Mouse (Mus musculus) gastrocnemius, adult 18-20 months (tissue): ENCODE results near the gene Rplp0. TPM values are rescaled to one million over a fixed set of nuclear protein-coding genes. Genes with fewer than 3 reads are reported as not detected.
A peak's percentile ranks its signal among the peaks of the same experiment; 100 is the strongest.
"Not testable (repeated sequence)": the region's sequence is repeated elsewhere in the genome, so short reads cannot be mapped to it uniquely, and the experiment has no call there.

ENCODE experiments used
- DNase-seq: peaks from one replicate; pipeline ENCODE4 v3.0.0; 2021; ENCODE audit warnings: low spot score
- long read RNA-seq, 2 experiments: library from polyadenylated mRNA; stranded (forward); transcript quantifications; one replicate each; pipeline ENCODE4 v2.0.0; 2021
- total RNA-seq, 2 experiments: library from RNA; stranded (reverse); gene quantifications; 2 replicates each; pipeline ENCODE4 v1.2.3; 2021

Gene Rplp0
- 100 to 1,000 TPM; 617 to 621 TPM for total RNA-seq
- long read RNA-seq, experiment 1, transcript Rplp0-201 (7 exons, 1,358 nt): major isoform, 682 of 736 reads
- long read RNA-seq, experiment 1, partial matches to known transcripts: 54 of 736 reads
- long read RNA-seq, experiment 1, other reads (novel, unspliced or antisense): 0 of 736 reads
- long read RNA-seq, experiment 2, transcript Rplp0-201 (7 exons, 1,358 nt): major isoform, 712 of 781 reads
- long read RNA-seq, experiment 2, partial matches to known transcripts: 68 of 781 reads
- long read RNA-seq, experiment 2, other reads (novel, unspliced or antisense): 1 of 781 reads

DNA sequence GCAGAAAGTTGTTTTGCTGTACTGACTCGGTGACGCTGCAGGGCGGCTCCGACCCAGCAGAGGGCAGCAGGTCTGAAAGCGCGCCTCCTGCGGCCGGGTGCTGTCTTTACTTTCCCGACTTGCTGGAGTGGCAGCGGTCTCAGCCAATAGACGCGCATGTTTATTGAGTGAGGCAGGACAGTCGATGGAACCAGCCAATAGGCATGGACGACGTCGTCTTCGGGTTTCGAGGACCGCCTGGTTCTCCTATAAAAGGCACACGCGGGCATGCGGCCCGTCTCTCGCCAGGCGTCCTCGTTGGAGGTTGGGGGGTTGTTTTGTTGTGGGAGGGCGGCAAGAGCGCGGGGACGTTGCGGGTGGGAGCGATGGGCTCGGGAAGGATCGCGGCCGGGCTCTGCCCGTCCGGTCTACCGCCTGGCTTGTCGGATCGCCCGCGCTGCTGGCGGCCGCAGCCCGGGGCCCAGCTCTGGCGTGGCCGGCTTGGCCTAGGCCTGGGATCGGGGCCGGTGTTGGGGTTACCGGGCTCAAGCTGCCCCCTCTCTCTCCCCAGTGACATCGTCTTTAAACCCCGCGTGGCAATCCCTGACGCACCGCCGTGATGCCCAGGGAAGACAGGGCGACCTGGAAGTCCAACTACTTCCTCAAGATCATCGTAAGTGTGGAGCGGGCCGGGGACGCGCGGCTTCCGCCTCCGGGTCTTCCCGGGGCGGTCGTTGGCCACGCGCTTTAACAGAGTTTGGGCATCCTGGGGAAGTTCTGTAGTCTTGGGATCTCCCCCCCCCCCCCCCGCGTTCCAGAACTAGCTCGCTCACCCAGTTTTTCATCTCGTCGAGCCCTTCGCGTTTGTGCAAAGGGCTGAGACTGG is at the start of gene Rplp0:
Gene Rplp0 (plus strand): TSS at position 231 of the 865 bp plus-strand sequence.
- peak; percentile 100 for DNase-seq

DNA sequence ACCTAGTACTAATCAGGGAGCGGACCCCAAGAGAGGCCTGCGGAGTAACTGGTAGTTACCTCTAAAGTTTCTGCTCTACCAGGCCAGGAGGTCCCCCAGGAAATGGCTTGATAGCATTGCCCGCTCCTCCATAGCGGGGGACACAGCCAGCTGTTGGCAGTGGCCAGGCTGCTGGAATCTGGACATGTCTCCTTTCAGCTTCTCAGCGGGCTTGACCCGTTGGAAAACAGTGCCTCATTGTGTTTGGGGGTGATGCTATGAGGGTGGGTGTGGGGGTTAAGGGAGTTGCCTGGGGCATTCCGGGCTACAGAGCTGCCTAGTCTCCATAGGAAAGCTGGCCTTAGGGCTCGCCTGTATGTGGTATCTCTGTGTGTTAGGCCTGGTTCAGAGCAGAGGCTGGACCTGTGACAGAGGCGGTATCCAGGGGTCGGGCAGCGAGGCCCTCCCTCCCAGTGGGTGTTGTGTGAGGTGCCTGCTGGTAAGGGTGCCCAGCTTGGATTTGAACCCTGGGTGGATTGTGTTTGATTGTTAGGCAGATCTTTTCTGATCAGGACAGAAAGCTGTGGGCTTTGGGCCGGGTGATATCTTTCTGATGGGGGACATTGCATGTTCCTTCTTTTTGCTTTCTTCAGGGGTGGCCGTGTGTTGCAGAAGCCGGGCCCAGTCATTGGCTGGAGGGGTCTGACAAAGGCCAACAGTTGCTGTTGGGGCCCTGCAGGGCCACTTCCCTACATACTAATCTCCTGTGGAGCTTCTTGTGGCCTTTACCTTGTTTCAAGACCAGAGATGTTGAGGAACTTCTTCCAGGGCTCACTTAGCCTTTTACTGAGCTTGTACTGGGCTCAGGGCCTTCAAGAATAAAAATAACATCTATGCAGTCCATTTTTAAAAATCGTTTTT is 49.2 kb upstream of the Rplp0 start:
- DNase-seq: no peak

DNA sequence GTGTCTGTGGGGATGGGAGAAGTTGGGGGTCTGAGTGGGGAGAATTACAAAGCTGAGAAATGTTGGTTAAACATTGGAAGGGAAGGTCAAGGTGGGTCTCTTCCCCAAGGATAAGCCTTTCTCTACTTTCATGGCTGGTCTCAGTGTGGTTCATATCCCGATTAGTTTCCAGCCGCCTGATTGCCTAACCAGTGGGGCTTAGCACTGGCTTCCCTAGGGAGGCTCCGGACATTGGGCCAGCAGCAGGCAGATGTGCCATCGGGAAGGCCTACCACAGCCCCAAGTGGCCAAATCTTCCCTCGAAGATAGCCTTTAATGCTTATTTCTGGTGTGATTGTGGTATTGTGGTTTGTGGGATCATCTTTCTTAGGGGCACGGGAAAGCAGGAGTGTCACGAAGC is 46.9 kb upstream of the Rplp0 start:
- DNase-seq: peak; percentile 43

DNA sequence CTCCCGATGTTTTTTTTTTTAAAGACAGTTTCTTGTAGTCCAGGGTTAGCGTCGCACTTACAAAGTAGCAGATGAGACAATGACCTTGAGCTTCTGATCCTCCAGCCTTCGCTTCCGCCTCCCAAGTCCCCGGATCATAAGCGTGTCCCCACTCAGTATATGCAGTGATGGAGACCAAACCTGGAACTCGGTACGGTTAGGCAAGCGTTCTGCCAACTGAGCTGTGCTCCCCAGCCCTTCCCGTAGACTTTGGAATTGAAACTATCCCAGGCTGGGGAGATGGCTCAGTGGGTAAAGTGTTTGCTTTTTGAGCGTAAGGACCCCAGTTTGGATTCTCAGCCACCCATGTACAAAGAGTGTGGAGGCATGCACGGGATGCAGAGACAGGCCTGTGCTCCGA is 46.0 kb upstream of the Rplp0 start:
- DNase-seq: no peak

DNA sequence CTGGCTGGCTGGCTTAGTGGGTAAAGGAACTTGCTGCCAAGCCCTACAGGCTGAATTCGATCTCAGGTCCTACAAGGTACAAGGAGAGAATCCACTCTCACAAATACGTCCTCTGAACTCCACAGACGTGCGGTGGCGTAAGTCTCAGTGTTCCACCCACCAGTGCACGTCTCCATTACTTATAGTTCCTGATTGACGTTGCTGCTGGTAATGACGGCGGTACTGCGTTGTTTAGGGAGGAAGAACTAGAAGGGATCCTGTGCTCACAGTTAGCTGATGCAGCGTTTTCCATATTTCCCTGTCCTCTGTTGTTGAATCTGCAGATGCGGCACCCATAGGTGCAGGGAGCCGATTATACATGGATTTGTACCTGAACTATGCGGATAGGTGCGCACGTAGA is 45.5 kb upstream of the Rplp0 start:
- DNase-seq: no peak

DNA sequence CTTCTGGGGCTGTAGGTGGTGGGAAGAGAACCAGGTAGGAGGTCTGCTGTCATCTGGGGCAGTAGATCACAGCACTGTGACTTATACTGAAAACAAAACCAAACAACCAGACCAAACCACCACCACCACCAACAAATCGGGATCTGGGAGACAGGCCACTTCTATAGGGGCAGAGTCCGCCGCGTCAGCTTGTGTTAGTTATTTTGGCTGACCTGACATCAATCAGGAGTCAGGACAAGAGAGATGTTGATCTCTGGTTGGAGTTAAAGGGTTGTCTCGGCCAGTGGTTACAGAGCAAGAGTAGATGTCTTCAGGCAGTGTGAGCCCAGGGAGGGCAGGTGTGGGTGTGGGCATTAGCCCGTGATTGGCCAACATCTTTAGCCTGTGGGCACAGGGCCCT is 44.9 kb upstream of the Rplp0 start:
- no peak for DNase-seq

DNA sequence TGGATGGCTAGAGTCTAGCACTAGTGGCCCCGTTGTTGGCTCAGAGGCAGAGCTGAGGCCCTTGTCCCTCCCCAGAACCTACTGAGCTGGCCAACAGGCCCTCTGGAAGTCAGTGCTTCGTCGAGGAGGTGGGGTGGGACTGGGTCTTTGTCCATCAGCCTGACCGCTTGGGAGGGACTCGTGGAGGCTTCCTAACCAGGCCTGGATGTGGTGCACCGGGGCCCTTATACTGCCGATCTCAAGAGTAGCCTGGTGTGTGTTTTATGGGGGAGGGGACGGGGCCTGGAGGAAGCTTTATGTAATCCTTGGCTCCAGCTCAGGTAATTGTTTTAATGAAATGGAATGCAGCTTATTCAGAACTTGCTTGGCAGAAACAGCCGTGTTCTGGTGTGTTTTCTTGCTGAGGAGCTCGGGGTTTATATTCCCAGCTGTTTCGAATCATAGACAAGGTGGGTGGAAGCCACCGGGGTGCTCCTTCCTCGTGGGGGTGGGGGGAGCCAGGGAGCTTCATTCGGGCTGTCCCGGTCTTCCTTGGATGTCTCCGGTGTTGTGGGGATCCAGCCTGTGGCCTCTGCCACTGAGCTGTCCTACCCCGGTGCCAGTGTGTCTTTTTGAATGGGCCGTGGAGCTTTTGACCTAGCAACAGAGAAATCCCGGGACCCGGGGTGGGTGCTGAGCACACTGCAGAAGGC is 44.2 kb upstream of the Rplp0 start:
- peak; percentile 77 for DNase-seq

DNA sequence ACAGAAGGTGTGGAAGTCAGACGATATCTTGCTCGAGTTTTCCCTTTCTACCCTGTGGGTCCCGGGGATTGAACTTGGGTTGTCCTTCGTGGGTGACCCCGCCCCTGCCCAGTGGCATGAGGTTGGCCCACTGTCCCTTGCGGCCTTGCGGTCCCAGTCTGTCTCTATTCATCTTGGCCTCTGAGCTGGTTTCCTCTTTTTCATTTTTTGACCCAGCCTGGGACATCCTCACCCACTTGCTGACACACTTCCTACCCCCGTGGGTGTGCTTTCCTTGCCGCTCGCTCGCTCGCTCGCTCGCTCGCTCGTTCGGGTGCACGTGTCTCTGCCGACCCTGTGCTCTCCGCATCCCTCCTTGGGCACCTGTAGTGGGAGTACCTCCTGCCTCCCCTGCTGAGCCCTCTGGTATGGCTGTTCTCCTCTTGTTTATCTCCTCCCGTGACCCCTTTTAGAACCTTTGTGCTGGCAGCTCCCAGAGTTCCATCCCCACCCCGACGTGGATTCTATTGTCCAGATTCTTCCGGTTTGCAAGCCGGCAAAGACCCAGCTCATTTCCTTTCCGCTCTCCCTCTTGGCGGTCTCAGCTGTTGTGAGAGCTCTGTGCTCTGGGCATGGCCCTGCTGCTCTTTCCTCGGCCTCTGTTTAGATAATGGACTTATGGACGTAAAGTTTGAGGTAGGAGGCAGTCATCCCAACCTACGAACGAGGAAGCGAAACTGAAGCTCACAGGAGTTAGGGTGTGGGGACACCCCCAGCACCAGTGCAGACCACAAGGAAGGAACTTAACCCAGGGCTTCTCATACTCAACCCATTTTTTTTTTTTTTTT is 43.0 kb upstream of the Rplp0 start:
- DNase-seq: no peak

DNA sequence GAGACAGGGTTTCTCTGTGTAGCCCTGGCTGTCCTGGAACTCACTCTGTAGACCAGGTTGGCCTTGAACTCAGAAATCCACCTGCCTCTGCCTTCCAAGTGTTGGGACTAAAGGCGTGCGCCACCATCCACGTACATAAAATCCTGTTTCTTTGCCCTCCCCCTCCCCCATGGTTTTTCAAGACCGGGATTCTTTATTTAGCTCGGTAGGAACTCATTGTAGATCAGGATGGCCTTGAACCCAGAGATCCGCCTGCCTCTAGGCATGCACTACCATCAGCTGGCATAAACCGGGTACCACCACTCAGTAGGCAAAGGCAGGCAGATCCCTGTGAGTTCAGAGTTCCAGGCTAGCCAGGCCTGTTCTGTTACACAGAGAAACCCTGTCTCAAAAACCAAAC is 42.4 kb upstream of the Rplp0 start:
- no peak for DNase-seq

DNA sequence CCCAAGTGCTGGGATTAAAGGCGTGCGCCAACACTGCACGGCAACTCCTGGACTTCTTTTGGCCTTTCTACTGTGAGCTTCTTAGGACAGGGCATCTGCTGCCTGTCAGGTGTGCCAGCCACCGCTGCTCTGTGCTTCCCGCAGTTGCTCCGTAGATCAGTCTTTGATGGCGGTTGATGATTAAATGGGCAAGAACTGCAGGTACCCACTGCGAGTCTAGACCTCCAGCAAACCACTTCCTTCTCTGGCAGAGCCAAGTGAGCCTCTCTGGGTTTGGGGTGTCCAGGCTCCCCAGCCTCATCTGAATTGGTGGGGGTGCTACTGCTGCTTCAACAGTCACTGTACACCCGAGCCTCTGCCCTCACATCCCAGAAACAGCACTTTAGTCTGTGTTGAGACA is 41.8 kb upstream of the Rplp0 start:
- no peak for DNase-seq

DNA sequence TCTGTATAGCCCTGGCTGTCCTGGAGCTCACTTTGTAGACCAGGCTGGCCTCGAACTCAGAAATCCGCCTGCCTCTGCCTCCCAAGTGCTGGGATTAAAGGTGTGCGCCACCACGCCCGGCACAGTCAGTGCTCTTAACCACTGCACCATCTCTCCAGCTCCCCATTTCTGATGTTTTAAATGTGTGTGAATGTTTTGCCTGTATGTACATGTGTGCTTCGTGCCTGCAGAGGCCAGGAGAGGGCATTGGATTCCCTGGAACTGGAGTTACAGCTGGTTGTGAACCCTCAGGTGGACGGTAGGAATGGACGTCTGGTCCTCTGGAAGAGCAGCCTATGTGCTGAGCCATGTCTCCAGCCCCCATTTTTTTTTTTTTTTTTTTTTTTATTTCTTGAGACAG is 41.1 kb upstream of the Rplp0 start:
- not testable (repeated sequence) for DNase-seq

DNA sequence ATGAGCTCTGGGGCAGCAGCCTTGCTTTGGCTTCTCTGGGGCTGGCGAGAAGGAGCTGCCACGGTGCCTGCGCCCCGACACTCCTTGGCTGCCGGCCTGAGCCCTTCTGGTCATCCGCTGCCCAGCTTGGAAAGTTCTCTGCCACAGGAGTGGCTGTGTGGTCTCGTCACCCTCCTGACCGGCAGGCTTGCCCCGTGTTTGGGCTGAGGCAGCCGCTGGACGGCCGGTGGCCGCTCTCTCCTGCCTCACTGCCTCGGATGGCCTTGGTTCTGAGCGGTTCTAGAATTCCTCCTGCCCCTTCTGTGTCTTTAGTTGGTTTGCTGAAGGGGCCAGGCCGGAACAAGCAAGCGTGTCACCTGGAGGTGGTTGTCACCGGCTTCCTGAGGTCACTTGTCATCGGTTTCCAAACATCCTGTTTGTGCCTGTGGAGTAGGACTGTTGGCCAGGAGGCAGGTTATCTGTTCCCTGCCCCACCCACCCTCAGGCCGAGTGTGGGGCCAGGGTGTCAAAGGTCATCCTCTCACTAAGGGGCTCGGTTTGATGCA is 38.9 kb upstream of the Rplp0 start:
- peak; percentile 48 for DNase-seq

DNA sequence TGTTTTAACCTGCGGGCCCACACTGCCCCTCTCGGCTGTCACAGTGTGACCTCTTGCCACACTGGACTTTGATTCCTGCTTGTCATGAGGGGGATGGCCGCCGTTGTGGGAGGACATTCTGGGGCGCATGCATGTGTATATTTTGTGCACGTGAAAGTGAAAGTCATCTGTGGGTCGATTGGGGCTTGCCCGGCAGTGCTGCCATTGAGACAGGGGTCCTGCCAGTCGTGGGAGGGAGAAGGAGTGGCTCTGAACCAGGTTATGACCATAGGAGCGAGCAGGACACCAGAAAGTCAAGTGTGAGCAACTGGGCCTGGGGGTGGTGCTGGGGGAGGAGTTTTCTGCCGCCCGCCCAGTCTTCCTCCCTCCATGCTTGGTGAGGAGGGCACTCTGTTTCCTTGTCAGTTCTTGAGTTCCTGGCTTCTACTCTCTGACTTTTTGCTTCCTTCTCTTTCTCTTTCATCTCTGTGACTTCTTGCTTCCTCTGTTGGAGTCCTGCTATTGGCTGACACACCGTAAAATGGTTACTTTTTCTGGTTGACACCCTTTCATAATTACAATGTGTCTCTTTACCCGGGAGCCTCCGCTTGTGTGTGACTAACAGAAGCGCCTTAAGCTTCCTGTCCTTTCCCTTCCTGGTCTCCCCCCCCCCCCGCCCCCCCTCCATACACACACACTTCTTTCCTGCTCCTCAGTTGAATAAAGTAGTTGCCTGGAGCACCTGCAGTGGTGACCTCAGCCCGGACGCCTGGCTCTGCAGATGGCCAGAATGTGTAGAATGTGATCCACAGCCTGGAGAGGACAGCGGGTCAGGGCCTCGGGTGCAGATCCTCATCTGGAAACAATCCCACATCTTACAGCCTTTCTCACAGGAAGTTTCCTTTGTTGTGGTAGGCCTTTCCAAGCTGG is 37.5 kb upstream of the Rplp0 start:
- peak; percentile 52 for DNase-seq

DNA sequence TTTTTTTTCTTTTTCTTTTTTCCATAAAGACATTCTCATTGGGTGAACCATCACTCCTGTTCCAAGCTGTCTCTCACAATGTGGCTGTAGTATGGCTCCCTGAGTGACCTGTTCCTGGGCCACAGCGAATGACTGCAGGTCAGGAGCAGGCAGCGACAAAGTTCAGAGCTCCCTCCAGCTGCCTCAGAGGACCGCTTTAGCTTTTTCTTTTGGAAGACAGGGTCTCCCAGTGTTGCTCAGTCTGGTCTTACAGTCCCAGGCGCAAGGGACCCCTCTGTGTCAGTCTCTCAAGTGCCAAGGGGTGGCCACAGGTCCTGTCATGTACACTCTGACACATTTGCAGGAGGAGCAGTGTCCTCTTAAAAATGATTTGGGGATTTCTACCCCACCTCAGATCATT is 36.7 kb upstream of the Rplp0 start:
- no peak for DNase-seq

DNA sequence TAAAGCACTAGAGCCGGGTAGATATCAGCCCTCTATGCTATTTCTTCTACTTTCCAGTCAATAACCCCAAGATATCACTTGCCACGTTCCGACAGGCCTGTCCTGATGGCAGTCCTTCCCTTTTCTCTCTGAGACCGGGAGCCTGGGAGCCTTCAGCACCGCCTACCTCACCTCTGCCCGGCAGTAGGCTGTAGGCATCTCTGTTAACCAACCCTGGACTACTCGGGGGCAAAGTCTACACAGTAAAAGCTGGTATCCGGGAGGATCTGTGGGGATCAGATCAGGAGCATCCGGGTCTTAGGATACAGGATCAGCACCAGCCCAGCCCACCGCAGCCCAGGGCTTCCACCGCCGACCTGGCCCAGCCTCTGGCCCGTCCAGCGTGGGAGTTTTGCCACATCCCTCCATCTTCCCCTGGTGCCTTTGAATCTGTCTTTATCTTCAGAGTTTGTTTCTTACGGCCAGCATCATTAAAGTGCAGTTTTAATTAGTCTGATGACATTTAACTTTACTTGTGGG is 36.2 kb upstream of the Rplp0 start:
- no peak for DNase-seq

DNA sequence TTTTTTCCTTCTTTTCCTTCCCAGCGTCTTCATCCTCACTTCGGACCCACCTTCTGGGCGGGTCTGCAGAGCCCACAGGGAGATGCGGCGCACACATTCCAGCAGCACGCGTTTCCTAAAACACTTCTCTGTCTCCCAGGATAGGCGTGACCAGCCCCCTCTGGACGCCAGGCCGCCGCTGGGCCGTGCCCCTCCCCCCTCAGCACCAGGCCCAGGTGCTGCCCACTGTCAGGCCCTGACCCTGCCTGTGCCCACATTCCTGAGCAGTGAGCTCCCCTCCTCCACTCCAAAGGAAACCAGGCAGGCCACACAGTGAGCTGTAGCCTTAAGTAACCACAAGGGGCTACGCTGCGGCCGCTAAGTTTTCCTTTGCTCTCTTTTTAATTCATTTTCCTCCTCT is 35.3 kb upstream of the Rplp0 start:
- no peak for DNase-seq

DNA sequence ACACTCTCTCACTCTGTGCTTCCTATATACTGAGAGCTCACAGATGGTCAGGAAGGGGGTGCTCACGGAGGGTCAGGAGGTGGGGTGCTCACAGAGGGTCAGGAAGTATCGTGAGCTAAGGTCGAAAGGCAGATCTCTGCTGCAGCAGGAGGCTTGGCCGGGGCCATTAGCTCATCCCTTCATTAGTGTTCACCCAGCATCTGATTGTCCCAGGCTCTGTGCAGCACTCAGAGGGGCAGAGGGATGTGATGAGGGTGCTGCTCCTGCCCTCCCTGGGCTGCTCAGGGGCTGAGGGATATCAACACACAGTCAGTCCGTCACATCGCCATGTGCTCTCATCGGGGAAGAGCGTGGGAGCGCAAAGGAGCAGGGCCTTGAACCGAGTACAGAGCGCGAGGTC is 34.8 kb upstream of the Rplp0 start:
- no peak for DNase-seq

DNA sequence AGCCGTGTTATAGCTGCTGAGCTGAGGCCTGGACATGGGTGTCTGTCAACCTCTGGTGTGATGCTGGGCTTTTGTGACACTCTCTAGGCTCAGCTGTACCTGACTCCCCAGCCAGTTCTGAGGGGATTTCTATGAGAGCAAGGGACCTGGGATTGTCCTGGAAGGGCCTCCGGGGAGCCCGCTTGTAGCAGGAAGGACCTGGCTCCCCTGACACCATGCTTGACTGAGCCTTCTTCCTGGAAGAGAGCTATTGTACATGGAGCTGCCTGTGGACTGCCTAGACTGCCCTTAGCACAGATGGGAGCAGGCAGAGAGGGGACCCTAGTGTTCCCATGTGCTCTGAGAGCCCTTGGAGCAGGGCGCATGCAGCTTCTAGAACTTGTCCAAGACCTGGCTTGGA is 33.9 kb upstream of the Rplp0 start:
- no peak for DNase-seq

DNA sequence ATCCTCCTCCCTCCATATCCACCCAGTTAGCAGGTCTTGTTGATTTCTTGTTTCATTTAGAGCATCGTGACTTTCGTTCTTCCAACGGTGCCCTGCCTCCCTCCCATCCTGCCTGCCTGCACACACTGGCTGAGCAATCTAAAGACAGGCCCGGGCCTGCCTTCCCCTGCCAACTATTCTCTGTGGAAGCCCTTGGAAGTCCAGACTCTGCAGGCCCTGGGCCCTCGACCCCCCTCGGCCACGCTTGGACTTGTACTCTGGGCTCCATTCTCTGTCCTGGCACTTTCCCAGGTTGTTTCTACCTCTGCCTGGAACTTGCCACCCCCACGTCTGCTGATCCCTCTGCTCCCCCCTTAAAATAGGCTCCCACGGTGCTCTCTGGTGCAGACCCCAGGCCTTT is 33.3 kb upstream of the Rplp0 start:
- no peak for DNase-seq
